Mouse (Mus musculus) testis, adult 2 months (tissue): Measurements from ENCODE around the gene Wdr18. TPM values are rescaled to one million over a fixed set of nuclear protein-coding genes. Genes with fewer than 3 reads are reported as not detected.
"Not testable (repeated sequence)": the region's sequence is repeated elsewhere in the genome, so short reads cannot be mapped to it uniquely, and the experiment has no call there.

ENCODE experiments used
- H3K27ac ChIP-seq: fragments of 200-500 bp; 2 replicates; pipeline ENCODE4 v1.5.1; 2012; ENCODE audit warnings: low read depth, low read length; ENCODE audit not compliant: control insufficient read depth, insufficient read depth
- H3K27me3 ChIP-seq: fragments of 200-500 bp; 2 replicates; pipeline ENCODE4 v1.6.1; 2012; ENCODE audit warnings: mild to moderate bottlenecking, low read length, moderate library complexity; ENCODE audit not compliant: control insufficient read depth, insufficient read depth
- H3K36me3 ChIP-seq: fragments of 200-500 bp; 2 replicates; pipeline ENCODE4 v1.6.1; 2012; ENCODE audit warnings: mild to moderate bottlenecking, low read length; ENCODE audit not compliant: control insufficient read depth, insufficient read depth
- H3K4me1 ChIP-seq: fragments of 200-500 bp; 2 replicates; pipeline ENCODE4 v1.6.1; 2012; ENCODE audit warnings: low read length; ENCODE audit not compliant: control insufficient read depth, insufficient read depth
- H3K4me3 ChIP-seq: fragments of 200-500 bp; 2 replicates; pipeline ENCODE4 v1.5.1; 2012; ENCODE audit warnings: low read depth, mild to moderate bottlenecking, low read length, moderate library complexity, mixed read lengths; ENCODE audit not compliant: control insufficient read depth
- CTCF ChIP-seq: fragments of 200-500 bp; IDR thresholded peaks from 2 replicates; pipeline ENCODE4 v1.5.1; 2012; ENCODE audit warnings: low read depth, mild to moderate bottlenecking, inconsistent platforms, low read length, moderate library complexity; ENCODE audit not compliant: control insufficient read depth, insufficient read depth, insufficient replicate concordance
- POLR2A ChIP-seq: fragments of 200-500 bp; IDR thresholded peaks from 2 replicates; pipeline ENCODE4 v1.6.1; 2012; ENCODE audit warnings: low read depth, mild to moderate bottlenecking, inconsistent platforms, low read length, moderate library complexity; ENCODE audit not compliant: control insufficient read depth
- polyA plus RNA-seq: library from polyadenylated mRNA; depleted of rRNA; stranded (reverse); fragments of >200 nt; gene quantifications from 2 replicates; pipeline ENCODE4 v1.2.3, GENCODE M21; 2012

The Wdr18 gene
- polyA plus RNA-seq, 1 experiment: 36.5 TPM

GRCm38 (mm10) chr10:79955691-79956090, 4.3 kb upstream of the Wdr18 start:
- H3K4me3 ChIP-seq: no peak overlapping the region

GRCm38 (mm10) chr10:79956643-79957154, 3.3 kb upstream of the Wdr18 start:
- H3K27ac ChIP-seq: no peak overlapping the region
- TF ChIP-seq CTCF: no peak
- no peak overlapping the region for H3K4me3 ChIP-seq

More at GRCm38 (mm10) chr10:79955691-79956090, 4.3 kb upstream of the Wdr18 start:
- H3K4me1 ChIP-seq: peaks cover 2% of the 10 kb centered on the region
- H3K36me3 ChIP-seq: no peaks in the 10 kb centered on the region
- TF ChIP-seq CTCF (no peak), POLR2A (no peak)
- no peak overlapping the region for H3K27ac ChIP-seq
- H3K27me3 ChIP-seq: no peaks in the 10 kb centered on the region

GRCm38 (mm10) chr10:79958140-79958816, 1.7 kb upstream of the Wdr18 start:
- H3K27ac ChIP-seq: no peak overlapping the region
- TF ChIP-seq CTCF (peak; percentile 80; the same call in 1 of the 2 replicates), POLR2A (no peak)
- no peak overlapping the region for H3K4me3 ChIP-seq
- no peaks in the 10 kb centered on the region for H3K27me3 ChIP-seq
- H3K4me1 ChIP-seq: peaks cover 4% of the 10 kb centered on the region
- H3K36me3 ChIP-seq: no peaks in the 10 kb centered on the region; the same call in 1 of the 2 replicates

More at GRCm38 (mm10) chr10:79956643-79957154, 3.3 kb upstream of the Wdr18 start:
- peaks cover 4% of the 10 kb centered on the region for H3K4me1 ChIP-seq
- H3K27me3 ChIP-seq: no peaks in the 10 kb centered on the region
- no peaks in the 10 kb centered on the region for H3K36me3 ChIP-seq

GRCm38 (mm10) chr10:79959412-79959811, 540 bp upstream of the Wdr18 start:
- H3K27me3 ChIP-seq, H3K4me1 ChIP-seq, H3K27ac ChIP-seq, H3K36me3 ChIP-seq, H3K4me3 ChIP-seq: not testable (repeated sequence)

- Histone ChIP-seq H3K36me3 (no peaks in the 10 kb centered on the region; the same call in 1 of the 2 replicates), H3K4me1 (peaks cover 4% of the 10 kb centered on the region), H3K27me3 (no peaks in the 10 kb centered on the region), H3K4me3 (peak overlapping the region; percentile 92), H3K27ac (no peak overlapping the region; the same call in 1 of the 2 replicates)
- no peak for TF ChIP-seq POLR2A
- no peak for TF ChIP-seq CTCF
Observed at GRCm38 (mm10) chr10:79960671-79961294, 831 bp downstream of the Wdr18 start.

- no peak overlapping the region for H3K4me3 ChIP-seq
- no peaks in the 10 kb centered on the region; the same call in 1 of the 2 replicates for H3K36me3 ChIP-seq
- H3K27me3 ChIP-seq: no peaks in the 10 kb centered on the region
- peaks cover 7% of the 10 kb centered on the region for H3K4me1 ChIP-seq
- H3K27ac ChIP-seq: no peak overlapping the region
- TF ChIP-seq POLR2A: no peak
- TF ChIP-seq CTCF: no peak
Observed at GRCm38 (mm10) chr10:79964727-79965126, 4.8 kb downstream of the Wdr18 start.

- Histone ChIP-seq H3K27me3 (no peaks in the 10 kb centered on the region), H3K4me1 (peaks cover 7% of the 10 kb centered on the region), H3K27ac (no peak overlapping the region), H3K4me3 (no peak overlapping the region), H3K36me3 (no peaks in the 10 kb centered on the region; the same call in 1 of the 2 replicates)
- no peak for TF ChIP-seq POLR2A
- TF ChIP-seq CTCF: no peak
Observed at GRCm38 (mm10) chr10:79965325-79965724, 5.4 kb downstream of the Wdr18 start.

GRCm38 (mm10) chr10:79966886-79967400, 7.0 kb downstream of the Wdr18 start:
- H3K4me3 ChIP-seq: no peak overlapping the region
- H3K4me1 ChIP-seq: peaks cover 12% of the 10 kb centered on the region
- TF ChIP-seq POLR2A (no peak), CTCF (no peak)
- no peak overlapping the region for H3K27ac ChIP-seq
- H3K27me3 ChIP-seq: no peaks in the 10 kb centered on the region
- H3K36me3 ChIP-seq: no peaks in the 10 kb centered on the region; the same call in 1 of the 2 replicates
